In genomic region chr5:21658038-21658437, GRCm38 (mm10) we compare ENCODE assay signal across 6 mouse cellular contexts. TPM values are rescaled to one million over a fixed set of nuclear protein-coding genes. Genes with fewer than 3 reads are reported as not detected.
"Had no signal": no experiment of that assay in that cellular context is flagged by ENCODE, and none has a peak within 500 bp of the region (broad histone marks: within the 10 kb centered on the region; RNA-seq: fewer than 3 reads in every experiment).

No protein-coding gene starts in this region.

- H3K27ac ChIP-seq: limb, embryonic 13.5 days; liver, embryonic 14.5 days; midbrain, embryonic 13.5 days; neural tube, embryonic 12.5 days had no signal

- H3K27me3 ChIP-seq: limb, embryonic 13.5 days; midbrain, embryonic 13.5 days; neural tube, embryonic 12.5 days had no signal

- H3K4me2 ChIP-seq: limb, embryonic 13.5 days; midbrain, embryonic 13.5 days; neural tube, embryonic 12.5 days had no signal

- H3K4me1 ChIP-seq: limb, embryonic 13.5 days had no signal

- H3K9ac ChIP-seq: limb, embryonic 13.5 days; liver, embryonic 14.5 days; midbrain, embryonic 13.5 days; neural tube, embryonic 12.5 days had no signal

- H3K4me3 ChIP-seq: limb, embryonic 13.5 days; midbrain, embryonic 13.5 days; myocyte; neural tube, embryonic 12.5 days had no signal

- H3K9me3 ChIP-seq: limb, embryonic 13.5 days; midbrain, embryonic 13.5 days; neural tube, embryonic 12.5 days had no signal

RNA-seq across cellular contexts. Expression of gene Fbxl13, which starts 12.6 kb away (rescaled TPM):
- polyA plus RNA-seq: liver, adult 2 months had no signal
